Mouse (Mus musculus) olfactory bulb, adult 2 months (tissue): ENCODE data around the gene Olfr351. TPM values are rescaled to one million over a fixed set of nuclear protein-coding genes. Genes with fewer than 3 reads are reported as not detected.

ENCODE experiments used
- H3K27ac ChIP-seq: fragments of 200-500 bp; 2 replicates; pipeline ENCODE4 v1.5.1; 2012; ENCODE audit warnings: low read depth, low read length; ENCODE audit not compliant: insufficient read depth
- H3K4me1 ChIP-seq: fragments of 200-500 bp; 2 replicates; pipeline ENCODE4 v1.6.1; 2012; ENCODE audit warnings: low read length; ENCODE audit not compliant: control insufficient read depth, insufficient read depth
- H3K4me3 ChIP-seq: fragments of 200-500 bp; 2 replicates; pipeline ENCODE4 v1.5.1; 2012; ENCODE audit warnings: mild to moderate bottlenecking, low read depth, low read length, moderate library complexity; ENCODE audit not compliant: insufficient read depth
- CTCF ChIP-seq: fragments of 200-500 bp; IDR thresholded peaks from 2 replicates; pipeline ENCODE4 v1.5.1; 2012; ENCODE audit warnings: low read depth, mild to moderate bottlenecking, low read length, moderate library complexity; ENCODE audit not compliant: insufficient read depth
- POLR2A ChIP-seq: fragments of 200-500 bp; IDR thresholded peaks from 2 replicates; pipeline ENCODE4 v1.6.1; 2012; ENCODE audit warnings: mild to moderate bottlenecking, low read depth, low read length, moderate library complexity; ENCODE audit not compliant: insufficient read depth
- WGBS: fragments of 180-500 bp; shearing (Covaris S2); methylation state at CpG from one replicate; pipeline ENCODE4 v1.1.7; 2018; 5-methylcytosine and 5-hydroxymethylcytosine counted together
- polyA plus RNA-seq: library from polyadenylated mRNA; stranded (reverse); fragments of >200 nt; gene quantifications from 2 replicates; pipeline ENCODE4 v1.2.4, GENCODE M21; 2012; ENCODE audit warnings: low replicate concordance; ENCODE audit not compliant: missing spikeins, insufficient read depth, insufficient read length

The Olfr351 gene
- not detected in 2 replicates for polyA plus RNA-seq

GRCm38 (mm10) chr2:36862560-36862959 is at the start of gene Olfr351:
Gene Olfr351, minus strand, starts transcription at chr2:36862660.
- TF ChIP-seq POLR2A (no peak), CTCF (no peak)
- no peak within 1 kb of the TSS for H3K27ac ChIP-seq
- 86% methylated on average over 1 of the region's 1 CpGs for WGBS
- H3K4me3 ChIP-seq = no peak within 1 kb of the TSS
- no peaks in the 10 kb centered on the region for H3K4me1 ChIP-seq

DNA sequence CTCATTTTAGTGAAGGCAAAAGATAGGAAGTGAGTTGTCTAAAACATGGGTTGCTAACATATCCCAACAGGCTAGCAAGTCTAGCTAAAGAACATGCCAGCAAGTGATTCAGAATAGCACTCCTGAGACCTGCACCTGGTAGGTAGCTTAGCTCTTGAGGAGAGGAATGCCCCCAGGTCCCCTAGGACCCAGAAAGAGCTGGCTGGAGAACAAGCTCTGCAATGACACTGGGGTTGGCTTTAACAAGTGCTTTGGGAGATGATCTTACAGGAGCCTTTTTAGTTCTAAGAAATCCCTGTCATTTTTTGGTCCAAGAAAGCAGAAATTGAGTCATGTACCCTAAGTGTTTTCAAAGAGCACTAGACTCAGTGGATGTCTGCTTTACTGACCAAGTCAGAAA is 42.9 kb upstream of the Olfr351 start, which contains the start of gene Olfr354:
Gene Olfr354 (plus strand): TSS at position 301 of the 400 bp plus-strand sequence.
- no peak within 1 kb of the TSS for H3K27ac ChIP-seq
- H3K4me1 ChIP-seq = no peaks in the 10 kb centered on the region
- H3K4me3 ChIP-seq = no peak within 1 kb of the TSS
- TF ChIP-seq CTCF (no peak), POLR2A (no peak)

- no peak overlapping the region for H3K4me3 ChIP-seq
- no peaks in the 10 kb centered on the region for H3K4me1 ChIP-seq
- no peak overlapping the region for H3K27ac ChIP-seq
Measured at GRCm38 (mm10) chr2:36897114-36897513, 34.7 kb upstream of the Olfr351 start.

DNA sequence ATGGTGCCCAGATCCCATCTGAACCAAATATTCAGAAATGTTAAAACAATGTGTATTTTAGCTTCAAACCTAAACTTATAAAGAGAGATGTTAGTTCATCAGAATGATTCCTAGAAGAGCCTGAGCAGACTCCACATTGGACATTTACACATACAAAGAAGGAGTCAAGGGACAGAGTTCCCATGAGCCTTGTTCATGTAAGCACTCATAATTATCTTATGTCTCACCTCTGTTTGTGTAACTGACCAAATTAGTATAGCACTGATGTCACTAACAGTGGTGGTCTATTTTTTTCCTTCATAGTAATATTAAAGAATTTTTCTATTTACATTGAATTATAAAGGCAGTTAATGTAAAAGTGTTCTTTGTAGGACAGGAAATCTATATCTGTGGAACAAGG is 30.4 kb upstream of the Olfr351 start, which contains the start of gene Olfr353:
Gene Olfr353 (minus strand): TSS at position 101 of the 400 bp plus-strand sequence.
- H3K4me3 ChIP-seq = no peak within 1 kb of the TSS
- TF ChIP-seq POLR2A = no peak
- no peak for TF ChIP-seq CTCF
- H3K4me1 ChIP-seq = no peaks in the 10 kb centered on the region
- H3K27ac ChIP-seq = no peak within 1 kb of the TSS

More at GRCm38 (mm10) chr2:36897114-36897513, 34.7 kb upstream of the Olfr351 start:
- TF ChIP-seq POLR2A (no peak), CTCF (no peak)

DNA sequence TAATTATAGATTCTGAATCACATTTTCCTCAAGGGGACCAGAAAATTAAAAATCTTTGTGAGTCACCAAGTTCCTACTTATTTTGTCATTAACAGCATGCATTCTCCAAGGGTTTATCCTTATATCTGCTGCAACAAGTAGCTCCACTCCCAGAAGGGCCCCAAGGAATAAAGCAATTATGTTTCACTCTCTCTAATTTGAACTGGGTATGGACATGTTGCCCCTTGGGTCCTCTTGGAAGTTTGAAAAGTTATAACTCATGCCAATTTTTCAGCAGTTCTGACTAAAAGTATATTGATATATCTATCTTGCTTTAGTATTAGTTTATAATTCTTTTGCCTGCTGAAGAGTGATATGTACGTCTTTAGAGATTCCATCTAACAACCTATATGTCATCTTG is 5.7 kb upstream of the Olfr351 start, which contains the start of gene Olfr352:
Gene Olfr352 (plus strand): TSS at position 301 of the 400 bp plus-strand sequence.
- 83% methylated on average over 1 of the region's 1 CpGs for WGBS
- Histone ChIP-seq H3K4me3 (no peak within 1 kb of the TSS), H3K27ac (no peak within 1 kb of the TSS), H3K4me1 (no peaks in the 10 kb centered on the region)
- no peak for TF ChIP-seq POLR2A
- TF ChIP-seq CTCF = no peak

GRCm38 (mm10) chr2:36846010-36846409 is 16.4 kb downstream of the Olfr351 start, which contains the start of gene Olfr350:
Gene Olfr350, plus strand, starts transcription at chr2:36846310.
- Histone ChIP-seq H3K27ac (no peak within 1 kb of the TSS), H3K4me1 (no peaks in the 10 kb centered on the region), H3K4me3 (no peak within 1 kb of the TSS)
- TF ChIP-seq POLR2A (no peak), CTCF (no peak)
- WGBS = 90% methylated on average over 1 of the region's 1 CpGs

DNA sequence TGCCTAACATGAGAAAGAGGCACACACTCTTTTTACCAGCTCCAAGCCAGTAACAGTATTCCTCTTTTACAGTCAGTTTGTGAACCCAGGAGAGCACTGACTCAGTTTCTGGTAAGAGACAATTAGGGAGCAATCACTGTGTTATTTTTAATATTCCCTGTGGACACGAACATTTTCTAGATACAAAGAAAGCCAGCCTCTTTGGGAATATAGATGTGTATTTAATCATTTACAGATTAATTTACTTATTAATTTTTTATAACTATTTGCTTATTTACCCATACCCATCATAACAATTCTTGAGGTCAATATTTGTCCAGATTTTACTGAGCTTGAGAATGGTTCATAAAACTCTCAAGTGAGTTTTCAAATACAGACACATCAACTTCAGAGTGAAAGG is 45.5 kb downstream of the Olfr351 start, which contains the start of gene Olfr3:
Gene Olfr3 (minus strand): TSS at position 101 of the 400 bp plus-strand sequence.
- 70% methylated on average over 1 of the region's 1 CpGs for WGBS
- Histone ChIP-seq H3K27ac (no peak within 1 kb of the TSS), H3K4me3 (no peak within 1 kb of the TSS), H3K4me1 (no peaks in the 10 kb centered on the region)
- no peak for TF ChIP-seq CTCF
- TF ChIP-seq POLR2A = no peak

Other genes with a start within 250 kb of the Olfr351 start
- gene Olfr345, start 222.6 kb downstream of the Olfr351 start, polyA plus RNA-seq = not detected in 2 replicates
- not detected in 2 replicates for gene Olfr346, start 176.9 kb downstream of the Olfr351 start, polyA plus RNA-seq
- gene Olfr347, start 130.8 kb downstream of the Olfr351 start, polyA plus RNA-seq = not detected in 2 replicates
- gene Olfr348, start 78.4 kb downstream of the Olfr351 start, polyA plus RNA-seq = not detected in 2 replicates
- not detected in 2 replicates for gene Olfr50, start 72.1 kb downstream of the Olfr351 start, polyA plus RNA-seq
- not detected in 2 replicates for gene Olfr3, start 45.6 kb downstream of the Olfr351 start, polyA plus RNA-seq
- not detected in 2 replicates for gene Olfr350, start 16.4 kb downstream of the Olfr351 start, polyA plus RNA-seq
- gene Olfr352, start 5.8 kb upstream of the Olfr351 start, polyA plus RNA-seq = not detected in 2 replicates
- not detected in 2 replicates for gene Olfr353, start 30.3 kb upstream of the Olfr351 start, polyA plus RNA-seq
- gene Olfr354, start 43.0 kb upstream of the Olfr351 start, polyA plus RNA-seq = not detected in 2 replicates
- not detected in 2 replicates for gene Olfr355, start 66.2 kb upstream of the Olfr351 start, polyA plus RNA-seq
- not detected in 2 replicates for gene Olfr356, start 74.5 kb upstream of the Olfr351 start, polyA plus RNA-seq
- not detected in 2 replicates for gene Olfr357, start 131.2 kb upstream of the Olfr351 start, polyA plus RNA-seq
- not detected in 2 replicates for gene Olfr358, start 146.7 kb upstream of the Olfr351 start, polyA plus RNA-seq
- not detected in 2 replicates for gene Olfr360, start 203.1 kb upstream of the Olfr351 start, polyA plus RNA-seq
- not detected in 2 replicates for gene Olfr361, start 226.6 kb upstream of the Olfr351 start, polyA plus RNA-seq